Mouse (Mus musculus) thymus, postnatal 0 days (tissue): ENCODE data around the gene Dtnb. TPM values are rescaled to one million over a fixed set of nuclear protein-coding genes. Genes with fewer than 3 reads are reported as not detected.

Experiments used
- DNase-seq: peaks from one replicate; pipeline ENCODE4 v3.0.0-alpha.2; 2015; ENCODE audit warnings: low spot score
- polyA plus RNA-seq: library from polyadenylated mRNA; unstranded; fragments of >200 nt; fragmentation: Nextera tagmentation; extraction: Ambion mirVana; gene quantifications from 2 replicates; pipeline ENCODE4 v1.2.1, GENCODE M21; 2015

Dtnb gene
- polyA plus RNA-seq, 1 experiment from 2014 or later = 27.8 TPM

GRCm38 (mm10) chr12:3768391-3768790 lies 196.2 kb downstream of the Dtnb start:
- DNase-seq = no peak

GRCm38 (mm10) chr12:3770546-3770945 lies 198.4 kb downstream of the Dtnb start:
- no peak for DNase-seq

GRCm38 (mm10) chr12:3771080-3771479 lies 198.9 kb downstream of the Dtnb start:
- DNase-seq = no peak

DNA sequence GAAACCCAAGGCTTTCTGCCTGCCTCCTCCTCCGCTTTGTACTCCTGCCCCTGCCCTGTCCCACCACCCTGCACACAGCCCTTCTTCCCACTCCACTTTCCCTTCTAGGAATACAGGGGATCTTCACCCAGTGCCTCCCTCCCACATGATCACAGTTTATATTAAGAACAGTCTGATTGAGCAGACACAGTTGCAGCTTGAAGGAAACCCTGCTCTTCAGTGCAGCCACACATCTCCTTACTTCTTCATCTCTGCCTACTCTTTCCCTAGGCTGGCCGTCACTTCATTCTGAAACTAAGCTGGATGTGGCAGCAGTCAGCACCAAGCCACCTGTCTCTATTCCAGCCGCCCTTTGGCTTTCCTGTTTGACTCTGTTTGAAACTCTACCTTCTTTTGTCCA lies 201.5 kb downstream of the Dtnb start:
- DNase-seq = no peak

GRCm38 (mm10) chr12:3776015-3776414 lies 203.8 kb downstream of the Dtnb start:
- no peak for DNase-seq

GRCm38 (mm10) chr12:3777682-3778081 lies 205.5 kb downstream of the Dtnb start:
- DNase-seq = no peak

GRCm38 (mm10) chr12:3778286-3778685 lies 206.1 kb downstream of the Dtnb start:
- DNase-seq = no peak

GRCm38 (mm10) chr12:3779639-3780038 lies 207.5 kb downstream of the Dtnb start:
- no peak for DNase-seq

DNA sequence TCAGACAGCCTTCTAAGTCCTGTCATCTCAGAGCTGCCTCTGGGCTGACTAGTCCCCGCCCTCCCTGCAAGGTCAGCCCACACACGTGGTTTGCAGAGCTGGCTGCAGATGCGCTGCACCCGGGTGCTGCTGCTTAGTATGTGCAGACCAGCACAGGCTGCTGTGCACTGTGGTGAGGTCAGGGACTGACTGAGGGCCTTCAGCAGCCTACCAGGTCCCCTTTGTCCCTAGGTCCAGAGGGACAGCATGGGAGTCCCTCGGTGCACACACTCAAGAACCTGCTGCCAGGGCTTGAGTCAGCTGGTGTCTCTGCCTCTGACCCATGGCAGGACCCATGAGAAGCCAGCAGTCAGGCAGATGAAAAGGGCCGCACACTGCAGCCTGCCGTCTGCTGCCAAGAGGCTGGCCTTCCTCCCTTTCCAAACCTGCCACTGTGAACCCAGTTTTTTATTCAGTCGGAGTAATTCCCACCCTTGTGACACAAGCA lies 208.3 kb downstream of the Dtnb start:
- DNase-seq = peak; percentile 63

DNA sequence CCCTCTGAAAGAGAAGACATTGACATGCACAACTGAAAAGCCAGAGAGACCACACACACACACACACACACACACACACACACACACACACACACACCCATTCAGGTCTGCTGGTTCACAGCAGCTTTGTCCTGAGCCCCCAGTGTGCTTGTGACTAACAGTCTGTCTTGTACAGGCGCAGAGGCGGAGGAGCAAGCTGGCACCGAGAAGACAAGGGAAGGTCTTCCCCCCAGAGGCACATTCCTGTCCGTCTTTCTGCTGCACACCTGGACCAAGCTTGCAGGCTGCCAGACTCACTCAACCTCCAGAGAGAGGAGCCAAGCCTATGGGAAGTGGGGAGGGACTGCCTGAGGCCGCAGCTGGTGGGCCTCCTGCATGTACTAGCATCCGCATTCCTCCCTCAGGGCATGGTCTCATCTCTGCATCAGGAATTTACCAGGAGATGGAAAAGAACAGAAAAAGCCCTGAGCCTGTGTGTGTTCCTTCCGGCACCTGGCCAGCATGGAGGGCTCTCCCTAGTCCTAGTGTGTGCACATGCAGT lies 208.8 kb downstream of the Dtnb start:
- DNase-seq = no peak

DNA sequence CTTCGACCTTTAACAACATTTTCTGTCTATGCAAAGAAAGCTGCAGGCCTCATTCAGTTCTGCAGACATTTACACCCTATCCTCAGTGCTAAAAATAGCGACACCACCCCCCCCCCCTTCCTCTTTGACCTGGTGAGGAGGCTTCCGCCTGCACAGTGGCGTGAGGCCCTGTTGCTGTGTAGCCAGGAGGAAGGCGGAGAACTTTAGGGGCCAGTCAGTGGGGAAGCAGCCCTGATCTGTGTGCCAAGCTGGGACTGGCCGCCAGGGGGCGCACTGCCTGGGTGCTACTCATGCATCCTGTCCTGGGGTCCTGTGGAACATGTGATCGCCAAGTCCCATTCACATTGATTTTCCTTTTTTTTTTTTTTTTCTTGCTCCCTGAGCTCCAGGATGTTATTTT lies 209.3 kb downstream of the Dtnb start:
- peak; percentile 87 for DNase-seq

DNA sequence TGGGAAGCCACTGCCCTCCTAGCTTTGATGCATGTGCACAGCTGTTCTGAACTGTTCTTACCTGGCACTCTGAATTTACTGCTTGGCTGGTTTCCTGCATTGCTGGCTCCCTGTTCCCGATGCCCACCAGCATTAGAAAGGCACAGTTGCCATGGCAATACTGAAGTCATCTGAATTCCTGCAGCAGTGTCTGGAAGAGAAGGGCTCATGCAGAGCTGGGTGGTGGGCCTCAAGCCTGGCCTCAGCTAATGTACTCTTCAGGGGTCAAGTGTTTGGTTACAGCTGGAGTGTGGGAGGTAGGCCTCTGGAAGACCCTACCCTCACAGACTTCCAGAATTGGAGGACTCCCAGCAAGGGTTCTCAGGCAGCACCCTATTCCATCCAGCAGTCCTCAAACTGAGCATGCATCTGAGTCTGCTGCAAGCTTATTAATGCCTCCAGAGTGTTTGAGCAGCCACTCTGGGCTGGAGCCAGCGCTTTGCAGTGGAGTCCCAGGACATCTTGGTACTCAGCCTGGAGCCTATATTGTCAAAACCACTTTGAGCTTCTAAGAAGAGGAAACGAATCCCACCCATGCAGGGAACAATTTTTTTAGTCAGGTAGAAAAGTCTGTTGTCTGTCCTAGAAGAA lies 211.1 kb downstream of the Dtnb start:
- no peak for DNase-seq

DNA sequence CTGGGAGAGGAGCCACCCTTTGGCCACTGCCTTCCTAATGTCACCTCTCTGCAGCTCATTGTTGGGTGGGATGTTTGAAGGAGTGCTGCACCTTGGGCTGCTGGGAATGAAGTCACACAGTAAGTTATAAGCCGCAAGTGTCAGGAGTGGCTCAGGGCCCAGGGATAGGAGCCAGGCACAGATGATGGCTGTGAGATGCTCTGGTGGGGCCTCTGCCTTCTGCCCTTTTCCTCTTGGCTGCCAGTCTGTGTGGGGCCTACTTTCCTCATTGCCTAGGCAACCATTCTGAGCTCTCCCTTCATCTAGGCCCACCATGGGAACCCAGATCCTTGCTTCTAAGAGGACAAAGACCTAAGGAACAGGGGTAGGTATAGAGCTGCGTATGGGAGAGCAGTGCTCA lies 212.1 kb downstream of the Dtnb start:
- DNase-seq = no peak

- no peak for DNase-seq
These were observed 212.5 kb downstream of the Dtnb start for GRCm38 (mm10) chr12:3784729-3785128.

DNA sequence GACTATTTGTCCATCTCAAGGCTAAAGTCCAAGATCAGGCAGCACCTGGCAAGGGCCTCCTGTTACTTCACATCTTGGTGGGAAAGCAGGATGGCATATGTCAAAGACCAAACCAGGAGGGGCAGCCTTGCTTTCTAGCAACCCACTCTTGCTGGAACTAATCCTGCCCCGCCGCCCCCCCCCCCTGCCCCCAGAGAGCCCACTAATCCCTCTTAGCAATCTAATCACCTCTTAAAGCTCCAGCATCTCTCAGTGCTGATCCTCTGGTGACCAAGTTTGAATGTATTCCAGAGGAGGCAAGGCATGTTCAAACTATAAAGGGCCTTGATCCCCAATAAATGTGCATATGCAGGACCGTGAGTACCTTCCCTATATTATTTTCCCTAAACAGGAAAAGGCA lies 214.9 kb downstream of the Dtnb start:
- no peak for DNase-seq

- no peak for DNase-seq
These were observed 215.4 kb downstream of the Dtnb start for GRCm38 (mm10) chr12:3787541-3787940.

- no peak for DNase-seq
These were observed 216.4 kb downstream of the Dtnb start for GRCm38 (mm10) chr12:3788421-3789051.

GRCm38 (mm10) chr12:3789626-3790185 lies 217.5 kb downstream of the Dtnb start:
- no peak for DNase-seq

GRCm38 (mm10) chr12:3791257-3791656 lies 219.1 kb downstream of the Dtnb start:
- DNase-seq = no peak

GRCm38 (mm10) chr12:3791732-3792131 lies 219.6 kb downstream of the Dtnb start:
- DNase-seq = peak; percentile 90

GRCm38 (mm10) chr12:3792248-3792647 lies 220.1 kb downstream of the Dtnb start:
- DNase-seq = no peak

DNA sequence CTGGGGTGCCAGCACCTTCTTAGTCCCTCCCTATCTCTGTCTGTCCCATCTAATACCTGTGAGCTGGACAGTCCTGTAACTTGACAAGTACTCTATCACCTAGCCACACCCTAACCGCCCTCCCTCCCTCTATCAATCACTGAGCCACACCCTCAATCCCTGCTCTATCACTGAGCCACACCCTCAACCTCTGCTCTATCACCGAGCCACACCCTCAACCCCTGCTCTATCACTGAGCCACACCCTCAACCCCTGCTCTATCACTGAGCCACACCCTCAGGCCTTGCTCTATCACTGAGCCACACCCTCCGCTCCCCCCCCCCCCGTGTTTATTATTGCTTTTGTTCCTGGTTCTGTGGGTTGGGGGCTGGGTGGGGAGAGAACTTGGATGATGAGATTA lies 223.4 kb downstream of the Dtnb start:
- DNase-seq = no peak

DNA sequence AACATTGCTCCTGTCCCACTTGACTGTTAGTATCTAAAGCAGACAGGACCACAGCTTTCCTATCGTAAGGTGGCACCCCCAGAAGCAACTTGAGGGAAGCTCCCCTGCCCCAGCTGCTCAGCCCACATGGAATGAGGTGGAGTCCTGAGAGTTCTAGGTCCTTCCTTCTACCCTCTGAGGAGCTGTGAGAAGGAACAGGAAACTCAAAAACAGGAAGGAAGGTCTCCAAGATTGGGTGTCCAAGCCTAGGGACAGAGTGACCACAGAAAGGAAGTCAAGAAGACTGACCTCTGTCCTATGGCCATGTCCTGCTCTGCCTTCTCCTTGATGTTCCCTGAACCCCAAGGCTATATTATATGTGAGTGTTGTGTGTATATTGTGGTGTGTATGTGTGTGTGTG lies 227.4 kb downstream of the Dtnb start:
- DNase-seq = no peak
